Mouse (Mus musculus) adrenal gland (tissue): Measurements from ENCODE around the gene Trmt13.
"Not testable (repeated sequence)": the region's sequence is repeated elsewhere in the genome, so short reads cannot be mapped to it uniquely, and the experiment has no call there.

Source experiments
- intact Hi-C: fragments of 180-260 bp; cut with DNase I; formaldehyde crosslinking; loops from one replicate; pipeline ENCODE4 v1.15.1; 2025

Trmt13 gene

GRCm38 (mm10) chr3:116562408-116563094, 51.8 kb downstream of the Trmt13 start, which contains the start of gene Lrrc39:
Lrrc39 (plus strand) TSS chr3:116562973.
- intact Hi-C loops: no loop called here

GRCm38 (mm10) chr3:116561315-116561714, 53.1 kb downstream of the Trmt13 start:
- intact Hi-C loops: not testable (repeated sequence)

GRCm38 (mm10) chr3:116551362-116551761, 63.0 kb downstream of the Trmt13 start:
- intact Hi-C loops: no loop called here

GRCm38 (mm10) chr3:116547430-116547829, 67.0 kb downstream of the Trmt13 start:
- intact Hi-C loops: no loop called here

- intact Hi-C loops: no loop called here
Observed at GRCm38 (mm10) chr3:116542532-116542931, 71.9 kb downstream of the Trmt13 start.

GRCm38 (mm10) chr3:116542070-116542469, 72.3 kb downstream of the Trmt13 start:
- intact Hi-C loops: no loop called here

- intact Hi-C loops: no loop called here
Observed at GRCm38 (mm10) chr3:116537200-116537573, 77.2 kb downstream of the Trmt13 start.

- intact Hi-C loops: no loop called here
Observed at GRCm38 (mm10) chr3:116536428-116537199, 77.8 kb downstream of the Trmt13 start.
